In the genomic region with DNA sequence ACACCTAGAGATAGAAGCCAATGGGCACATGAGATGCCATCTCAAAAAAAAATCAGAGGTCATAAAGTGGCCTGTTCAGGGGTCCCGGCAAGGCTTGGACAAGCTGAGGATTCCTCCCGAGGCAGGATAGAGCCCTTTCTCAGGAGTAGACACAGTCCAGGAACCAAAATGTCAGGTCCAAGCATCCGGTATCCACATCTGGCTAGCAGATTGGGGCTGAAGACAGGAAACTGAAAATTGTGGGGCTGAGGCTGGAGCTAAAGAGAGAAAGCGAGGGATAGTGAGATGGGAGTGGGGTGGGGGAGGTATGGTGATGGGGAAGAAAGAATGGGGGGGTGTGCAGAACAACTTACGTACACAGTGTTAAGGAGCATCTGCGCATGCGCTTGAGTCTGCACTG, we compare ENCODE assay signal across 22 mouse cellular contexts. TPM values are rescaled to one million over a fixed set of nuclear protein-coding genes. Genes with fewer than 3 reads are reported as not detected.
DNase-seq lines count a peak whose midpoint lies in the region; ATAC-seq and TF ChIP-seq lines count a peak whose summit lies in the region.
"Had no signal": no experiment of that assay in that cellular context is flagged by ENCODE, and none has a peak within 500 bp of the region (broad histone marks: within the 10 kb centered on the region; RNA-seq: fewer than 3 reads in every experiment).

No protein-coding gene starts in this region.

- no peaks in the 10 kb centered on the region for H3K36me3 ChIP-seq in testis, adult 2 months (ENCODE audit: control insufficient read depth, insufficient read depth, low read length)
- H3K36me3 ChIP-seq in limb, embryonic 12.5 days = no peaks in the 10 kb centered on the region
- H3K36me3 ChIP-seq: forebrain, embryonic 12.5 days; forebrain, embryonic 15.5 days; hindbrain, embryonic 12.5 days; hindbrain, embryonic 15.5 days had no signal

- peak overlapping the region; percentile 89 for H3K4me3 ChIP-seq in testis, adult 2 months (ENCODE audit: control insufficient read depth, low read depth, low read length)
- no peak overlapping the region for H3K4me3 ChIP-seq in limb, embryonic 12.5 days (replicated peaks)
- H3K4me3 ChIP-seq: erythroblast, embryonic 14.5 days; forebrain, embryonic 12.5 days; forebrain, embryonic 15.5 days; hindbrain, embryonic 12.5 days; hindbrain, embryonic 15.5 days had no signal

- WGBS in limb, embryonic 12.5 days = 63% methylated on average over 7 of the region's 7 CpGs

- 0 out of 2 replicates have a peak, but pooled peaks have one; percentile 20 for ATAC-seq in limb, embryonic 12.5 days (ENCODE audit: insufficient number of reproducible peaks, insufficient read depth, low FRiP score, low TSS enrichment, low read depth)
- ATAC-seq: activated CD4-positive, CD25-positive, alpha-beta regulatory T cell, adult 4 months; forebrain, embryonic 15.5 days had no signal

- DNase-seq in embryo, embryonic 10 days (ENCODE audit: low spot score) = peak; percentile 27
- DNase-seq in embryo, embryonic 10.5 days (ENCODE audit: low spot score) = no peak
- no peak for DNase-seq in testis, postnatal 10 days (ENCODE audit: low spot score)
- DNase-seq in forelimb bud, embryonic 11.5 days (ENCODE audit: low read depth, low spot score) = peak; percentile 39
- DNase-seq in urinary bladder, postnatal 14 days (ENCODE audit: low spot score) = no peak
- no peak for DNase-seq in lung, postnatal 4 days
- DNase-seq: adrenal gland, adult 8-10 months; adrenal gland, postnatal 25 days; cerebellum, adult 18-20 months; cerebellum, adult 9-10 months; cerebellum, postnatal 14 days; gastrocnemius, postnatal 14 days; heart, adult 11 months had no signal

- no peak for TF ChIP-seq POLR2A in testis, adult 2 months (IDR thresholded peaks at IDR 0.05; ENCODE audit: control insufficient read depth, low read depth, low read length)

- peaks cover 8% of the 10 kb centered on the region; the same call in 1 of the 2 replicates for H3K9me3 ChIP-seq in limb, embryonic 12.5 days
- H3K9me3 ChIP-seq: forebrain, embryonic 15.5 days; hindbrain, embryonic 12.5 days; hindbrain, embryonic 15.5 days had no signal

- no peak for TF ChIP-seq CTCF in testis, adult 2 months (IDR thresholded peaks at IDR 0.05; ENCODE audit: control insufficient read depth, insufficient read depth, insufficient replicate concordance, low read depth, low read length)

- no peaks in the 10 kb centered on the region for H3K27me3 ChIP-seq in testis, adult 2 months (ENCODE audit: control insufficient read depth, insufficient read depth, low read length)
- H3K27me3 ChIP-seq in limb, embryonic 12.5 days = no peaks in the 10 kb centered on the region
- H3K27me3 ChIP-seq: forebrain, embryonic 15.5 days; hindbrain, embryonic 12.5 days; hindbrain, embryonic 15.5 days had no signal

- H3K27ac ChIP-seq in testis, adult 2 months (ENCODE audit: control insufficient read depth, insufficient read depth, low read depth, low read length) = no peak overlapping the region; the same call in 1 of the 2 replicates
- no peak overlapping the region for H3K27ac ChIP-seq in limb, embryonic 12.5 days
- H3K27ac ChIP-seq: forebrain, embryonic 12.5 days; forebrain, embryonic 15.5 days; hindbrain, embryonic 12.5 days; hindbrain, embryonic 15.5 days had no signal

- peaks cover 5% of the 10 kb centered on the region for H3K4me1 ChIP-seq in testis, adult 2 months (ENCODE audit: control insufficient read depth, insufficient read depth, low read length)
- H3K4me1 ChIP-seq in limb, embryonic 12.5 days (replicated peaks) = peaks cover 7% of the 10 kb centered on the region; the same call in 1 of the 2 replicates

- no peak overlapping the region for H3K9ac ChIP-seq in limb, embryonic 12.5 days (replicated peaks)
- H3K9ac ChIP-seq: forebrain, embryonic 12.5 days; forebrain, embryonic 15.5 days; hindbrain, embryonic 12.5 days; hindbrain, embryonic 15.5 days had no signal

- H3K4me2 ChIP-seq in limb, embryonic 12.5 days = no peak overlapping the region
- H3K4me2 ChIP-seq: forebrain, embryonic 12.5 days; forebrain, embryonic 15.5 days; heart, embryonic 11.5 days; hindbrain, embryonic 12.5 days; hindbrain, embryonic 15.5 days had no signal

RNA-seq across cellular contexts. Expression of a gene that starts 25.1 kb away (rescaled TPM):
- 8.9 and 9.6 TPM in 2 replicates for polyA plus RNA-seq in testis, adult 2 months (2012; rRNA removed)
- 13.7 and 14.2 TPM in 2 replicates for polyA plus RNA-seq in limb, embryonic 12.5 days (2016; fragmentation: Nextera tagmentation; extraction: Ambion mirVana)
- polyA plus RNA-seq: activated CD4-positive, CD25-positive, alpha-beta regulatory T cell, adult 4 months had no signal

Comparison
In these comparisons a context has a peak if more than half of its experiments do, and no peak if none do; other contexts are left out.
1. DNase-seq: peak in embryo, embryonic 10 days (single experiment) and forelimb bud, embryonic 11.5 days (single experiment); none in embryo, embryonic 10.5 days (single experiment), testis, postnatal 10 days (single experiment), urinary bladder, postnatal 14 days (single experiment) and lung, postnatal 4 days (0 of 2).